25 mouse cellular contexts compared by ENCODE assay signal in the genomic region with DNA sequence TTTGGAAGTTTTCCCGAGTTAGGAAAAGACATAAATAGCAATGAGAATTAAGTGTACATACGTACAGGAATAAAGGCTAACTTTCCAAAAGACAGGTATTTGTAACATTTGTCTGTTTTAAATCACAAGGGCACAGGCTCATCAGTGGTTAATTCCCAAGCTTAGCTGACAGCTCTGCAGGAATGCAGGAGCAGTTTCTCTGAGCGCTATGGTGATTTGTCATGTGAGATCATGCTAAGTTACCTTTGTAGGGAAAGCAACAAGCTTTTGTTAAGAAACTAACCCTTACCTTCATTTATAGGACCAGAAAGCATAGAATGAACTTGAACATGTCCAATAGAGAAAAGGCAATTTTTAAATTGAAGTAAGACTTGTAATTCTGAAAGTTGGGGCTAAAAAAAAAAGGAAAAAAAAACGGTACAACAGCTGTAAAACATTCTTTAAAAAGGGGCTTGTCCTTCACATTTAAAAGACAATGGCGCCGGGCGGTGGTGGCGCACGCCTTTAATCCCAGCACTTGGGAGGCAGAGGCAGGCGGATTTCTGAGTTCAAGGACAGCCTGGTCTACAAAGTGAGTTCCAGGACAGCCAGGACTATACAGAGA. TPM values are rescaled to one million over a fixed set of nuclear protein-coding genes. Genes with fewer than 3 reads are reported as not detected.
DNase-seq lines count a peak whose midpoint lies in the region; ATAC-seq lines count a peak whose summit lies in the region.
"Had no signal": no experiment of that assay in that cellular context is flagged by ENCODE, and none has a peak within 500 bp of the region (broad histone marks: within the 10 kb centered on the region; RNA-seq: fewer than 3 reads in every experiment).

No protein-coding gene starts in this region.

- peak; percentile 9 for DNase-seq in embryo, embryonic 10 days (ENCODE audit: low spot score)
- DNase-seq in embryo, embryonic 11 days: no peak
- peak; percentile 72 for DNase-seq in ES-CJ7 (ENCODE audit: low read depth, low spot score)
- peak; percentile 92 for DNase-seq in R1 (ENCODE audit: low read depth, low spot score)
- no peak for DNase-seq in kidney, adult 8-10 months
- DNase-seq: adrenal gland, adult 8-10 months; B cell, adult 2 months; cerebellum, adult 11 months; cerebellum, adult 18-20 months; cerebellum, adult 8-10 months; cerebellum, adult 9-11 months; cerebellum, postnatal 14 days; cerebellum, postnatal 36 days had no signal

- no peak overlapping the region for H3K27ac ChIP-seq in hindbrain, embryonic 16.5 days (ENCODE audit: low read depth, low read length)
- H3K27ac ChIP-seq: embryonic facial prominence, embryonic 13.5 days; embryonic facial prominence, embryonic 15.5 days; forebrain, embryonic 10.5 days; forebrain, embryonic 12.5 days had no signal

- no peak overlapping the region for H3K4me2 ChIP-seq in hindbrain, embryonic 16.5 days (ENCODE audit: low read length)
- H3K4me2 ChIP-seq: embryonic facial prominence, embryonic 13.5 days; embryonic facial prominence, embryonic 15.5 days; forebrain, embryonic 12.5 days had no signal

- H3K9me3 ChIP-seq in hindbrain, embryonic 16.5 days (ENCODE audit: control insufficient read depth, low read length): peaks cover 5% of the 10 kb centered on the region; the same call in 1 of the 2 replicates
- H3K9me3 ChIP-seq: embryonic facial prominence, embryonic 15.5 days; forebrain, embryonic 12.5 days had no signal

- H3K4me3 ChIP-seq in hindbrain, embryonic 16.5 days (ENCODE audit: low read length): no peak overlapping the region
- H3K4me3 ChIP-seq: embryonic facial prominence, embryonic 13.5 days; embryonic facial prominence, embryonic 15.5 days; erythroblast, embryonic 14.5 days; forebrain, embryonic 10.5 days; forebrain, embryonic 12.5 days had no signal

- no peaks in the 10 kb centered on the region for H3K27me3 ChIP-seq in hindbrain, embryonic 16.5 days (replicated peaks; ENCODE audit: control insufficient read depth, insufficient read depth, low read length)
- H3K27me3 ChIP-seq: embryonic facial prominence, embryonic 13.5 days; embryonic facial prominence, embryonic 15.5 days; forebrain, embryonic 12.5 days; Patski had no signal

- no peaks in the 10 kb centered on the region for H3K36me3 ChIP-seq in hindbrain, embryonic 16.5 days (ENCODE audit: control insufficient read depth, insufficient read depth, low read length)
- H3K36me3 ChIP-seq: embryonic facial prominence, embryonic 13.5 days; embryonic facial prominence, embryonic 15.5 days; forebrain, embryonic 10.5 days; forebrain, embryonic 12.5 days; G1E had no signal

- H3K4me1 ChIP-seq in hindbrain, embryonic 16.5 days (ENCODE audit: control insufficient read depth, insufficient read depth, low read depth, low read length): peaks cover 3% of the 10 kb centered on the region; the same call in 1 of the 2 replicates

- no peak overlapping the region for H3K9ac ChIP-seq in hindbrain, embryonic 16.5 days (ENCODE audit: low read depth, low read length)
- H3K9ac ChIP-seq: embryonic facial prominence, embryonic 13.5 days; embryonic facial prominence, embryonic 15.5 days; forebrain, embryonic 12.5 days had no signal

- no peak for ATAC-seq in hindbrain, embryonic 16.5 days
- ATAC-seq: activated CD4-positive, CD25-positive, alpha-beta regulatory T cell, adult 4 months; CD4-positive, CD25-positive, alpha-beta regulatory T cell, adult 4 months; forebrain, embryonic 14.5 days; forebrain, embryonic 16.5 days; Patski had no signal

- WGBS in hindbrain, embryonic 16.5 days: 79% methylated on average over 10 of the region's 10 CpGs

RNA-seq across cellular contexts. Expression of a gene that starts 4.2 kb away (rescaled TPM):
- 38.2 and 46.9 TPM in 2 replicates for polyA plus RNA-seq in hindbrain, embryonic 16.5 days (2015; fragmentation: Nextera tagmentation; extraction: Ambion mirVana)
- polyA plus RNA-seq: G1E had no signal

RNA-seq across cellular contexts. Expression of a gene that starts 13.6 kb away (rescaled TPM):
- 0.70 and 0.92 TPM in 2 replicates for polyA plus RNA-seq in hindbrain, embryonic 16.5 days (2015; fragmentation: Nextera tagmentation; extraction: Ambion mirVana)
- polyA plus RNA-seq: activated CD4-positive, CD25-positive, alpha-beta regulatory T cell, adult 4 months; CD4-positive, CD25-positive, alpha-beta regulatory T cell, adult 4 months; embryonic facial prominence, embryonic 15.5 days; erythroblast, embryonic 14.5 days; G1E had no signal

RNA-seq across cellular contexts. Expression of a gene that starts 39.2 kb away (rescaled TPM):
- polyA plus RNA-seq in hindbrain, embryonic 16.5 days (2015; fragmentation: Nextera tagmentation; extraction: Ambion mirVana): 13.0 and 15.6 TPM in 2 replicates

Comparison
In these comparisons a context has a peak if more than half of its experiments do, and no peak if none do; other contexts are left out.
1. DNase-seq: peak in embryo, embryonic 10 days (single experiment), ES-CJ7 (single experiment) and R1 (single experiment); none in embryo, embryonic 11 days (single experiment) and kidney, adult 8-10 months (0 of 2).